Comparison of ENCODE assay signal across 8 mouse cellular contexts in the genomic region with DNA sequence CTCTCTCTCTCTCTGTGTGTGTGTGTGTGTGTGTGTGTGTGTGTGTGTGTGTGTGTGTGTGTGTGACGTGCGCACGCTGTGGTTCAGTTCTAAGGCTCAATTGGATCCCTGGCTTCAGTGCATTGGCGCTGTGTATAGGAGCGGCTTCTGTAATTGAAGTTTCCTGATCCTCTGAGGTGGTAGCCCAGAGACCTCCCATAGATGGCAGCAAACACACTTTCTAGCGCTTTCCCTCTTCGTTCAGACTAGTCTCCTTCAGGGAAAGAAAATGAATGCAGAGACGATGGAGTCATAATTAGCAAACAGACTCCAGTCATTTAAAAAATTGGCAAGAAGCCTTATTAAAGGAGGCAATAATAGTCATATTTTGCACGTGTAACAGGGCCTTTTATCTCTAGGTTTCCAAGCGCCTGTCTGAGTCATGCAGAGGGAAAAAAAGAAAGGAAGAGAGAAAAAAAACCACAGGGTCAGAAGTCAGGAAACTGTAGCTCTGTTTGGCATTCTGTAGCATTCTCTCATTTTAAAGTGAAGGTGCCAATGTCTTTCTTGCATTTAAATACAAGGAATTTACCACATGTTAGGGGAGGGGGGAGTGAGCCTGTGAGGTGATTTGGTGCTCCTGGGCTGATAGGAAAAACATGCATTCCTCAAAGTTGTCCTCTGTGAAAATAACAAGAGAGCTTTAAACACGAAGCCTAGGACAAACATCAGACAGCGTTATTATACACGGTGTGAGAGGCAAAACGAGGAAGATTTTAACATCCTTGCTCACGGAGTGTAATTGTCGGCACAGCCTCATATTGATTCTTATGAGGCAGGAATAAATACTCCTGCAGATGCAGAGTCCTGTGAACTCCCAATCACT.
DNase-seq lines count a peak whose midpoint lies in the region; ATAC-seq and TF ChIP-seq lines count a peak whose summit lies in the region.

No protein-coding gene starts in this region.

- H3K4me2 ChIP-seq in embryonic facial prominence, embryonic 13.5 days = peak overlapping the region; percentile 43
- H3K4me2 ChIP-seq in heart, embryonic 14.5 days (ENCODE audit: low read length) = peak overlapping the region; percentile 57
- H3K4me2 ChIP-seq in kidney, embryonic 16.5 days (replicated peaks; ENCODE audit: low read depth, low read length) = peak overlapping the region; percentile 50
- H3K4me2 ChIP-seq in limb, embryonic 14.5 days (replicated peaks; ENCODE audit: low read depth, low read length, severe bottlenecking) = peak overlapping the region; percentile 26; the same call in 1 of the 2 replicates
- peak overlapping the region; percentile 27 for H3K4me2 ChIP-seq in midbrain, postnatal 0 days (ENCODE audit: low read depth, low read length, poor library complexity, severe bottlenecking)

- no peak overlapping the region for H3K9ac ChIP-seq in embryonic facial prominence, embryonic 13.5 days
- H3K9ac ChIP-seq in heart, embryonic 14.5 days (ENCODE audit: low read length) = no peak overlapping the region; the same call in 1 of the 2 replicates
- H3K9ac ChIP-seq in kidney, embryonic 16.5 days (replicated peaks; ENCODE audit: low read length) = no peak overlapping the region
- H3K9ac ChIP-seq in limb, embryonic 14.5 days (ENCODE audit: low read depth, low read length, severe bottlenecking) = no peak overlapping the region
- H3K9ac ChIP-seq in midbrain, postnatal 0 days (replicated peaks; ENCODE audit: low read length, poor library complexity, severe bottlenecking) = no peak overlapping the region

- TF ChIP-seq POLR2A in limb, embryonic 14.5 days (IDR thresholded peaks at IDR 0.05; ENCODE audit: borderline replicate concordance, extremely low read depth, insufficient read depth, insufficient read length) = no peak

- peaks cover 9% of the 10 kb centered on the region; the same call in 1 of the 2 replicates for H3K27me3 ChIP-seq in embryonic facial prominence, embryonic 13.5 days
- no peaks in the 10 kb centered on the region for H3K27me3 ChIP-seq in heart, embryonic 14.5 days (ENCODE audit: control insufficient read depth, insufficient read depth, low read length)
- H3K27me3 ChIP-seq in kidney, embryonic 16.5 days (ENCODE audit: insufficient read depth, low read length) = no peaks in the 10 kb centered on the region
- no peaks in the 10 kb centered on the region for H3K27me3 ChIP-seq in limb, embryonic 14.5 days (ENCODE audit: control insufficient read depth, insufficient read depth, low read length)
- no peaks in the 10 kb centered on the region for H3K27me3 ChIP-seq in midbrain, postnatal 0 days (ENCODE audit: insufficient read depth, low read length)

- DNase-seq in A20 (ENCODE audit: low read depth, low spot score) = peak; percentile 11
- peak; percentile 70 for DNase-seq in adrenal gland, postnatal 14 days
- DNase-seq in limb, embryonic 14.5 days (ENCODE audit: low spot score) = peak; percentile 88
- DNase-seq in midbrain, postnatal 0 days (ENCODE audit: low spot score) = peak; percentile 92
- peak; percentile 9 to 23 for DNase-seq in thymus, adult 18-20 months

- no peaks in the 10 kb centered on the region for H3K36me3 ChIP-seq in embryonic facial prominence, embryonic 13.5 days
- H3K36me3 ChIP-seq in heart, embryonic 14.5 days (ENCODE audit: control insufficient read depth, insufficient read depth, low read length) = no peaks in the 10 kb centered on the region
- H3K36me3 ChIP-seq in kidney, embryonic 16.5 days (ENCODE audit: insufficient read depth, low read length) = no peaks in the 10 kb centered on the region
- H3K36me3 ChIP-seq in limb, embryonic 14.5 days (ENCODE audit: control insufficient read depth, insufficient read depth, low read length) = no peaks in the 10 kb centered on the region
- no peaks in the 10 kb centered on the region for H3K36me3 ChIP-seq in midbrain, postnatal 0 days (ENCODE audit: insufficient read depth, low read length)

- TF ChIP-seq CTCF in midbrain, postnatal 0 days (IDR thresholded peaks at IDR 0.05) = peak; percentile 91

- ATAC-seq in embryonic facial prominence, embryonic 13.5 days (ENCODE audit: insufficient number of reproducible peaks, insufficient read depth, low FRiP score, low TSS enrichment, low read depth) = no peak
- ATAC-seq in heart, embryonic 14.5 days (ENCODE audit: insufficient number of reproducible peaks, insufficient read depth, low FRiP score, low read depth) = no peak
- ATAC-seq in kidney, embryonic 16.5 days (ENCODE audit: low FRiP score, low TSS enrichment) = peak; percentile 90
- peak; percentile 89 for ATAC-seq in limb, embryonic 14.5 days (ENCODE audit: low FRiP score, low read depth)
- ATAC-seq in midbrain, postnatal 0 days (ENCODE audit: low FRiP score) = peak; percentile 87

- H3K27ac ChIP-seq in embryonic facial prominence, embryonic 13.5 days = no peak overlapping the region
- no peak overlapping the region for H3K27ac ChIP-seq in heart, embryonic 14.5 days (replicated peaks in 1 of 2; ENCODE audit: control insufficient read depth in 1 of 2, insufficient read depth in 1 of 2, low read depth in 2 of 2, low read length in 2 of 2)
- no peak overlapping the region for H3K27ac ChIP-seq in kidney, embryonic 16.5 days (ENCODE audit: low read length)
- no peak overlapping the region for H3K27ac ChIP-seq in limb, embryonic 14.5 days (replicated peaks; ENCODE audit: low read depth, low read length)
- no peak overlapping the region for H3K27ac ChIP-seq in midbrain, postnatal 0 days (ENCODE audit: low read depth, low read length)

- 0 out of 2 replicates have a peak, but pooled peaks cover 5% of the 10 kb centered on the region for H3K4me1 ChIP-seq in embryonic facial prominence, embryonic 13.5 days
- peaks cover 0 to 3% of the 10 kb centered on the region in 2 experiments; a peak in 1 of 4 replicates for H3K4me1 ChIP-seq in heart, embryonic 14.5 days (ENCODE audit: control insufficient read depth in 2 of 2, insufficient read depth in 2 of 2, low read length in 2 of 2)
- H3K4me1 ChIP-seq in kidney, embryonic 16.5 days (ENCODE audit: insufficient read depth, low read length) = peaks cover 7% of the 10 kb centered on the region
- H3K4me1 ChIP-seq in limb, embryonic 14.5 days (ENCODE audit: control insufficient read depth, insufficient read depth, low read length) = no peaks in the 10 kb centered on the region
- H3K4me1 ChIP-seq in midbrain, postnatal 0 days (ENCODE audit: insufficient read depth, low read length) = no peaks in the 10 kb centered on the region; the same call in none of the 2 replicates

- WGBS in embryonic facial prominence, embryonic 13.5 days = 20% methylated on average over 16 of the region's 16 CpGs
- 17% methylated on average over 16 of the region's 16 CpGs for WGBS in heart, embryonic 14.5 days
- 15% methylated on average over 16 of the region's 16 CpGs for WGBS in kidney, embryonic 16.5 days
- 15% methylated on average over 16 of the region's 16 CpGs for WGBS in limb, embryonic 14.5 days
- WGBS in midbrain, postnatal 0 days = 13% methylated on average over 16 of the region's 16 CpGs

- no peak overlapping the region for H3K4me3 ChIP-seq in embryonic facial prominence, embryonic 13.5 days
- no peak overlapping the region for H3K4me3 ChIP-seq in heart, embryonic 14.5 days (ENCODE audit: control insufficient read depth in 1 of 2, insufficient read depth in 1 of 2, low read depth in 1 of 2, low read length in 2 of 2)
- H3K4me3 ChIP-seq in kidney, embryonic 16.5 days (ENCODE audit: low read length) = no peak overlapping the region
- no peak overlapping the region for H3K4me3 ChIP-seq in limb, embryonic 14.5 days (replicated peaks; ENCODE audit: low read length)
- H3K4me3 ChIP-seq in midbrain, postnatal 0 days (ENCODE audit: low read depth, low read length) = no peak overlapping the region

- H3K9me3 ChIP-seq in embryonic facial prominence, embryonic 13.5 days = no peaks in the 10 kb centered on the region
- H3K9me3 ChIP-seq in heart, embryonic 14.5 days (ENCODE audit: control insufficient read depth, low read length) = no peaks in the 10 kb centered on the region
- no peaks in the 10 kb centered on the region for H3K9me3 ChIP-seq in kidney, embryonic 16.5 days (ENCODE audit: low read length)
- H3K9me3 ChIP-seq in limb, embryonic 14.5 days (ENCODE audit: control insufficient read depth, low read length) = no peaks in the 10 kb centered on the region
- H3K9me3 ChIP-seq in midbrain, postnatal 0 days (ENCODE audit: low read length) = no peaks in the 10 kb centered on the region

Comparison
In these comparisons a context has a peak if more than half of its experiments do, and no peak if none do; other contexts are left out.
1. DNase-seq: peak in every context shown above with its lines; median percentile 92 in midbrain, postnatal 0 days; 88 in limb, embryonic 14.5 days; 70 in adrenal gland, postnatal 14 days; 16 in thymus, adult 18-20 months; 11 in A20.
2. ATAC-seq: peak in kidney, embryonic 16.5 days (single experiment), limb, embryonic 14.5 days (single experiment) and midbrain, postnatal 0 days (single experiment); none in embryonic facial prominence, embryonic 13.5 days (single experiment) and heart, embryonic 14.5 days (single experiment).
3. Peak in every context shown above with its lines, with median percentiles within 50 percentile points of each other: H3K4me2 ChIP-seq.